Mouse (Mus musculus) lung, embryonic 14.5 days (tissue): ENCODE results near the gene Slc12a8. TPM values are rescaled to one million over a fixed set of nuclear protein-coding genes. Genes with fewer than 3 reads are reported as not detected.

ENCODE experiments used
- ATAC-seq: fragments of 200-750 bp; cut with Nextera tagmentation; 2 replicates; pipeline ENCODE4 v1.8.0; 2017; ENCODE audit warnings: mild to moderate bottlenecking, moderate TSS enrichment, moderate library complexity; ENCODE audit not compliant: insufficient read depth
- DNase-seq: peaks from one replicate; pipeline ENCODE4 v3.0.0-alpha.2; 2015
- H3K27ac ChIP-seq: fragments of 300-500 bp; sonication (generic); 2 replicates; pipeline ENCODE4 v1.5.1; 2014; ENCODE audit warnings: low read depth, mild to moderate bottlenecking, moderate library complexity
- H3K27me3 ChIP-seq: fragments of 300-500 bp; sonication (generic); 2 replicates; pipeline ENCODE4 v1.6.1; 2014; ENCODE audit warnings: low read length, control low read depth; ENCODE audit not compliant: insufficient read depth
- H3K36me3 ChIP-seq: fragments of 300-500 bp; sonication (generic); 2 replicates; pipeline ENCODE4 v1.6.1; 2014; ENCODE audit warnings: control low read depth; ENCODE audit not compliant: insufficient read depth
- H3K4me1 ChIP-seq: fragments of 300-500 bp; sonication (generic); 2 replicates; pipeline ENCODE4 v1.6.1; 2014; ENCODE audit warnings: antibody characterized with exemption, control low read depth; ENCODE audit not compliant: insufficient read depth
- H3K4me2 ChIP-seq: fragments of 300-500 bp; sonication (generic); 2 replicates; pipeline ENCODE4 v1.6.1; 2014; ENCODE audit warnings: mild to moderate bottlenecking
- H3K4me3 ChIP-seq: fragments of 300-500 bp; sonication (generic); 2 replicates; pipeline ENCODE4 v1.5.1; 2014; ENCODE audit warnings: low read depth, low read length
- H3K9ac ChIP-seq: fragments of 300-500 bp; sonication (generic); 2 replicates; pipeline ENCODE4 v1.6.1; 2014
- H3K9me3 ChIP-seq: fragments of 300-500 bp; sonication (generic); 2 replicates; pipeline ENCODE4 v1.6.1; 2016; ENCODE audit warnings: low read depth, low read length, control low read depth
- CTCF ChIP-seq: IDR thresholded peaks from 2 replicates; pipeline ENCODE4 v1.5.1; 2016; ENCODE audit warnings: antibody characterized with exemption, low read depth
- WGBS: fragments of 180-500 bp; shearing (Covaris S2); extraction: QIAGEN DNeasy Blood & Tissue Kit; methylation state at CpG from one replicate; pipeline ENCODE4 v1.1.7; 2014; 5-methylcytosine and 5-hydroxymethylcytosine counted together
- polyA plus RNA-seq: library from polyadenylated mRNA; unstranded; fragments of >200 nt; fragmentation: Nextera tagmentation; extraction: Ambion mirVana; gene quantifications from 2 replicates; pipeline ENCODE4 v1.2.1, GENCODE M21; 2014

Slc12a8 gene
- polyA plus RNA-seq, 1 experiment from 2014 or later, result 1.1 TPM

DNA sequence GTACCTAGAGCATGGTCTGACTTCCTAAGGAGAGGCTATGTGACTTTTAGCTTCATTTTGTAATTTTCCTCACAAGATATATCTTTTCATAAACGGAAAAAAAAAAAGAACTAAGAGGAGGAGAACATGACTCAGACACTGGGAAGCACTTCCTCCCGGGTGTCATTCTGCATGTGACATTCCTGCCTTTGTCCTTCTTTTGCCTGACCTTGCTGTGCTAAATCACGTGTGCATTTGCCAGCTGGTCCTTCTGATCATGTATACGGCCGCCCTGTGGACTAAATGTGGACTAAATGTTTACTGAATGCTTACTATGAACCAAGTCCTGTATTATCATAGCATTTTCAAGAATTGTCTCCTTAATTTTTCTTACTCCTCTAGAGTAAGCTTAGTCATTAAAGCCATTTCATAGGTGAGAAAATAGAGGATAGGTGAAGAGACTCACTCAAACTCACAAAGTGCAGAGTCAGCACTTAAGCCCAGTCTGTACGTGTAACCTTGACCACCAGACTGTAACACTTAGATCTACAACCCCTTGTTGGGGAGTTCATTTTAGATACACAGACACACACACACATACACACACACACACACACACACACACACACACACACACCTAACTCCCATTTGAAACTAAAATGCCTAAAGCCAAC, 2.9 kb downstream of the Slc12a8 start:
- Histone ChIP-seq H3K4me1 (peaks cover 14% of the 10 kb centered on the region), H3K4me3 (no peak overlapping the region), H3K27me3 (no peaks in the 10 kb centered on the region), H3K36me3 (no peaks in the 10 kb centered on the region), H3K9ac (no peak overlapping the region), H3K9me3 (no peaks in the 10 kb centered on the region), H3K27ac (no peak overlapping the region), H3K4me2 (no peak overlapping the region)
- TF ChIP-seq CTCF, result no peak
- 64% methylated on average over 6 of the region's 6 CpGs for WGBS
- ATAC-seq (no peak), DNase-seq (no peak)

- TF ChIP-seq CTCF, result no peak
- H3K27me3 ChIP-seq, result no peaks in the 10 kb centered on the region
- H3K9ac ChIP-seq, result no peak overlapping the region
- 43% methylated on average over 4 of the region's 4 CpGs for WGBS
- ATAC-seq, result no peak
- H3K4me1 ChIP-seq, result peaks cover 4% of the 10 kb centered on the region
- H3K27ac ChIP-seq, result no peak overlapping the region
- no peak overlapping the region for H3K4me2 ChIP-seq
- no peak for DNase-seq
- no peaks in the 10 kb centered on the region for H3K36me3 ChIP-seq
- H3K9me3 ChIP-seq, result no peaks in the 10 kb centered on the region
- no peak overlapping the region for H3K4me3 ChIP-seq
These were observed 5.4 kb downstream of the Slc12a8 start for GRCm38 (mm10) chr16:33522516-33522915.

GRCm38 (mm10) chr16:33523571-33523970, 6.4 kb downstream of the Slc12a8 start:
- Histone ChIP-seq H3K9ac (no peak overlapping the region), H3K4me2 (no peak overlapping the region), H3K9me3 (peaks cover 5% of the 10 kb centered on the region; the same call in 1 of the 2 replicates), H3K4me3 (no peak overlapping the region), H3K4me1 (no peaks in the 10 kb centered on the region), H3K27me3 (no peaks in the 10 kb centered on the region), H3K27ac (no peak overlapping the region), H3K36me3 (no peaks in the 10 kb centered on the region)
- no peak for DNase-seq
- ATAC-seq, result no peak
- TF ChIP-seq CTCF, result no peak
- WGBS, result 66% methylated on average over 10 of the region's 10 CpGs

- no peak overlapping the region for H3K4me3 ChIP-seq
- 0 out of 2 replicates have a peak overlapping the region, but pooled peaks have one; percentile 2 for H3K27ac ChIP-seq
- no peak for TF ChIP-seq CTCF
- H3K4me1 ChIP-seq, result no peaks in the 10 kb centered on the region
- WGBS, result 53% methylated on average over 11 of the region's 11 CpGs
- H3K36me3 ChIP-seq, result no peaks in the 10 kb centered on the region
- ATAC-seq (peak; percentile 38; the same call in 1 of the 2 replicates), DNase-seq (peak; percentile 49)
- H3K9me3 ChIP-seq, result peaks cover 5% of the 10 kb centered on the region; the same call in 1 of the 2 replicates
- H3K4me2 ChIP-seq, result no peak overlapping the region
- H3K9ac ChIP-seq, result no peak overlapping the region
- no peaks in the 10 kb centered on the region for H3K27me3 ChIP-seq
These were observed 12.7 kb downstream of the Slc12a8 start for GRCm38 (mm10) chr16:33529502-33530454.

GRCm38 (mm10) chr16:33531184-33531583, 14.1 kb downstream of the Slc12a8 start:
- no peak for ATAC-seq
- Histone ChIP-seq H3K4me3 (no peak overlapping the region), H3K4me1 (no peaks in the 10 kb centered on the region), H3K36me3 (no peaks in the 10 kb centered on the region), H3K9ac (no peak overlapping the region), H3K4me2 (no peak overlapping the region), H3K9me3 (peaks cover 5% of the 10 kb centered on the region; the same call in 1 of the 2 replicates), H3K27ac (no peak overlapping the region), H3K27me3 (no peaks in the 10 kb centered on the region)
- no peak for TF ChIP-seq CTCF
- DNase-seq, result no peak
- 70% methylated on average over 8 of the region's 8 CpGs for WGBS

DNA sequence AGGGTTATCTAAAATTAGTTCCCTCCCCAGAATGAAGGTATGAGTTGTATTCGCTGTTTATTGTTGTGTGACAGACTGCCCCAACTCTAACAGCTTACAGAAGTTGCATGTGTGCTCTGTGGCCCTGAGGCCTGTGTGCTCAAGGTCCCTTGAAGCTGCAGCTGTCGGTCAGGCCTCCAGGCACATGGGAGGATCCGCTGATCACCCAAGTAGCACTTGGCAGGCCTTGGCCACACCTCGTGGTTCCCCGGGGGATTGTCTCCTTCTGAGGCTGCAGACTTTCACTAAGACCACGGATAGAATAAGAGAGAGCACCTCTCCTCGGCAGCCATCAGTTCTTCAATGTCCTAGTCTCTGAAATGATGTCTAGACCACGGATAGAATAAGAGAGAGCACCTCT, 19.3 kb downstream of the Slc12a8 start:
- Histone ChIP-seq H3K4me1 (no peaks in the 10 kb centered on the region), H3K9me3 (no peaks in the 10 kb centered on the region), H3K36me3 (no peaks in the 10 kb centered on the region), H3K27me3 (no peaks in the 10 kb centered on the region), H3K27ac (no peak overlapping the region), H3K4me3 (no peak overlapping the region), H3K4me2 (no peak overlapping the region), H3K9ac (no peak overlapping the region)
- TF ChIP-seq CTCF, result no peak
- ATAC-seq, result no peak
- WGBS, result 68% methylated on average over 8 of the region's 8 CpGs
- DNase-seq, result no peak
